Mouse (Mus musculus) embryonic fibroblast, embryonic 13.5 days (primary cell): ENCODE measurements around the gene Lypd5. TPM values are rescaled to one million over a fixed set of nuclear protein-coding genes. Genes with fewer than 3 reads are reported as not detected.
A peak's percentile ranks its signal among the peaks of the same experiment; 100 is the strongest.
"Not testable (repeated sequence)": the region's sequence is repeated elsewhere in the genome, so short reads cannot be mapped to it uniquely, and the experiment has no call there.

Source experiments
- H3K27ac ChIP-seq: 2 replicates; pipeline ENCODE4 v1.5.1; 2012; ENCODE audit warnings: low read length, control low read depth, inconsistent platforms; ENCODE audit not compliant: insufficient read depth
- H3K4me1 ChIP-seq: 2 replicates; pipeline ENCODE4 v1.6.1; 2011; ENCODE audit warnings: low read length; ENCODE audit not compliant: control insufficient read depth, insufficient read depth
- H3K4me3 ChIP-seq: 2 replicates; pipeline ENCODE4 v1.5.1; 2011; ENCODE audit warnings: mild to moderate bottlenecking, control low read depth, low read length; ENCODE audit not compliant: insufficient read depth
- CTCF ChIP-seq: IDR thresholded peaks from 2 replicates; pipeline ENCODE4 v1.5.1; 2011; ENCODE audit warnings: mild to moderate bottlenecking, control low read depth, low read length, moderate library complexity, borderline replicate concordance; ENCODE audit not compliant: insufficient read depth
- POLR2A ChIP-seq: IDR thresholded peaks from 2 replicates; pipeline ENCODE4 v1.6.1; 2011; ENCODE audit warnings: low read depth, mild to moderate bottlenecking, control low read depth, low read length, moderate library complexity
- polyA plus RNA-seq: library from polyadenylated mRNA; stranded (reverse); fragments of >200 nt; gene quantifications from 2 replicates; pipeline ENCODE4 v1.2.4, GENCODE M21; 2011; ENCODE audit warnings: low read depth; ENCODE audit not compliant: missing spikeins, insufficient read length

Gene Lypd5
- polyA plus RNA-seq, 1 experiment = not detected

DNA sequence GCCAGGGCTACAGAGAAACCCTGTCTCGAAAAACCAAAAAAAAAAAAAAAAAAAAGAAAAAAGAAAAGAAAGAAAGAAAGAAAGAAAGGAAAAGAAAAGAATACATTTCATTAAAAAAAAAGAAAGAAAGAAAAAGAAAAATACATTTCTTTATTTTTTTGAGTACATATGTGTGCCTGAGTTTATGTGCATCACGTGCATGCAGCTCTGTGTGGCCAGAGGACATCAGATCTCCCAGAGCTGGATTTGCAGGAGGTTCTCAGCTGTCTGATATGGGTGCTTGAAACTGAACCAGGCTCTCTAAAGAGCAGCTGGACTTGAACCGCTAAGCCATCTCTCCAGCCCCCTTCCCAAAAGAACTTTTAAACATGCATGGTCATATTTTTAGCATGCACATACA lies 45.1 kb downstream of the Lypd5 start:
- Histone ChIP-seq H3K27ac (peak overlapping the region; percentile 43), H3K4me1 (peaks cover 6% of the 10 kb centered on the region), H3K4me3 (no peak overlapping the region)
- TF ChIP-seq POLR2A = no peak

DNA sequence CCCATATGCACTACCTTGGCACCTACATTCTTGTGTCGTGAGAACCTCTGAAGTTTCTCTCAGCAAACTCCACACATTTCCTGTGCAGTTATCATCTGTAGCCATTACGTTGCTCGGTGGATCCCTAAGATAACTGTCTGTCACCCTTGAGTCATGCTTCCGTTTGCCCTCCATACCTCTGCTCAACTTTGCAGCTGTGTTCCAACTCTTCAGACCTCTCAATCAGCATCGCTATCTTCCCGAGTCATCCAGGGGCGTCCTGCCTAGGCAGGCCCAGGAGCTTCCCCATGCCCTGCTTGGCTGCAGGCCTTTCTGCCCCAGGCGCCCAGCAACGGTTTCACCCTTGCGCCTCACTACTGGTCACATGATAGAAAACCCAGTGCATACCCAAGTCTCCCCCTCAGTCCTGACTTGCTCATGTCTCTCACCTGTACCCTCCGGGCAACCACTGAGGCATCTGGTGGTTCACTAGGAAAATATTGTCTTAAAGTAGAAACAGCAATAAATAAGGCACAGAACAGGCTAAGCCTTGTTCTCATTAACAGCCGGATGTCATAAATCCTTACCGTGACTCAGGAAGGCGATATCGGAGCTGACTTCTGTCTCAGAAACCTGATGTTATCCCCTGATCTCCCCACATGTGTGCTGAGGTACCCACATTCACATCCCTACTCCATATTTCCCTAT lies 45.6 kb downstream of the Lypd5 start:
- 0 out of 2 replicates have a peak, but pooled peaks have one; percentile 16 for TF ChIP-seq POLR2A
- no peak for TF ChIP-seq CTCF
- Histone ChIP-seq H3K4me1 (peaks cover 2% of the 10 kb centered on the region; the same call in 1 of the 2 replicates), H3K4me3 (no peak overlapping the region), H3K27ac (peak overlapping the region; percentile 43)

DNA sequence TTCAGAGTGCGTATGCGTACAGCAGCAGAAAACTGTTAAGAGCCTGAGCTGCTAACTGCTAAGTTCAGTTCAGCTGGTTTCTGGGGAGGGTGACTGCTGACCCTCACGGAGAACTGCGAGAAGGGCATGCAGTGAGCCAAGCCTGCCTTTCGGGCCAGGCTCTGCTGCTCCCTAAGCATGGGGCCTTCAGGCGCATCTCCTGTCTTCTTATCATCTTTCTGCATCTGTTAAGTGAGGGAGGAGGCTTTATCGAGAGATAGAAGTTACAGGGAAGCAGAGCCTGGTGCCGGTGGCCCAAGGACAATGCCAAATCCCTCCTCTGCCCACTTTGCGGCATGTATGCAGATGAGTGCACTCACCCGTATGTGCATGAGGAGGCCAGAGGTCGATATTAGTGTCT lies 47.8 kb downstream of the Lypd5 start:
- TF ChIP-seq CTCF = no peak
- no peak for TF ChIP-seq POLR2A
- Histone ChIP-seq H3K4me3 (no peak overlapping the region), H3K27ac (no peak overlapping the region), H3K4me1 (0 out of 2 replicates have a peak, but pooled peaks cover 3% of the 10 kb centered on the region)

DNA sequence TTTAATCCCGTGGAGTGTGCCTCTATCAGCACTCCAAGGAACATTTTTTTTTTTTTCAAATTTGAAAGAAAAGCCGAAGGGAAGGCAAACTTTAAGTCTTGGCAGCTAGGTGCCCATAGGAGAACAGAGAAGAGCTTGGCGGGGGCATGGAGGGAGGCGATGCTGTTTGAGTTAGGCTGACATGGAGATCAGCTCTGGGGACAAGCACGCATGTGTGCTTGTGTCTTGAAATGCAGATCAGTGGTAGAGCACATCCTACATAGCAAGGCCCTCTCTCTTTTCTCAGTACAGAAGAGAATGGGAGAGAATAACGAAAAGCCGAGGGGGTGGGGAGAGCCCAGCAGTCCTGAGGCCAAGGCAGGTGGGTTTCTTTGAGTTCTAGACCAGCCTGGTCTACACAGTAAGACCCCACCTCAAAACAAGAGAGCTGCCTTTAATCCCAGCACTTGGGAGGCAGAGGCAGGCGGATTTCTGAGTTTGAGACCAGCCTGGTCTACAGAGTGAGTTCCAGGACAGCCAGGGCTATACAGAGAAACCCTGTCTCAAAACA lies 49.4 kb downstream of the Lypd5 start:
- H3K4me3 ChIP-seq = no peak overlapping the region
- H3K27ac ChIP-seq = no peak overlapping the region
- 0 out of 2 replicates have a peak, but pooled peaks cover 3% of the 10 kb centered on the region for H3K4me1 ChIP-seq
- no peak for TF ChIP-seq POLR2A
- TF ChIP-seq CTCF = no peak

DNA sequence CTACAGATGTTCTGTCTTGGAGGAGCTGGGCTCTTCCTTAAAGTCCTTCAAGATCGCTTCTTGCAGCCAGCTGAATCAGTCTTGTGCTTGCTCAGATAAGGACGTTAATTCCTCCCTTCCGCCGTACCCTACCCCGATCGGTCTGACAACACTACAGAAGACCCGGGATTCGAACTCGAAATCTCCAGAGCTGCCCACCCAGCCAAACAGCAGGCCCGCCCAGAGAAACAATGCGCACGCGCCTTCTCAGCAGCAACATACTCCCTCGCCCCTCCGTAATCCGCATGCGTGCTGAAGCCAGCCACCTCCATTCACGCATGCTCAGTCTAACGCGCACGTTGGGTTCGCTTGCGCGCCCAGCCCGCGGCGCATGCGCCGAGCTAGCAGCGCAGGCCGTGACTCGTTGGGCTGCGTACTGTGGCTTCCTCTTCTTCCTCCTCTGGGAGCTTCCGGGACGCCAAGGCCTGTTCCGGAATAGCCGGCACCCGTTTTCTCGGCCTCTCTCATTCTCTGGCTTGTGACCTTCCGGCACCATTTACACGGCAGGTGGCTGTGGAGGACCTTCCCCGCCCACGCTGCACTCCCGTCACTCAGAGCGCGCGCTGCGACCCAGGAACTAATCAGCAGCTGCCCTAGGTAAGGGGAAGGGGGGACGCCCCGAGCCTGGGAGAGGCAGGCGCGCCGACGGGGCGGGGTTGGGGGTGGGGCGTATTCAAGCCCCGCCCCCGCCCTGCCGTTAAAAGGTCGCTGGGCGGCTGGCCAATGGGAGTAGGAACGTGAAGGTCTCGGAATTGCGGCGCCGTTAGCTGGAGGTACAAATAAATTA lies 50.5 kb downstream of the Lypd5 start, which contains the start of gene Smg9:
TSS of gene Smg9 (plus strand) at position 364 of the 826 bp plus-strand sequence.
- TF ChIP-seq POLR2A = peak; percentile 54
- TF ChIP-seq CTCF = no peak
- Histone ChIP-seq H3K4me3 (peak within 1 kb of the TSS; percentile 64), H3K4me1 (0 out of 2 replicates have a peak, but pooled peaks cover 3% of the 10 kb centered on the region), H3K27ac (peak within 1 kb of the TSS; percentile 77)

DNA sequence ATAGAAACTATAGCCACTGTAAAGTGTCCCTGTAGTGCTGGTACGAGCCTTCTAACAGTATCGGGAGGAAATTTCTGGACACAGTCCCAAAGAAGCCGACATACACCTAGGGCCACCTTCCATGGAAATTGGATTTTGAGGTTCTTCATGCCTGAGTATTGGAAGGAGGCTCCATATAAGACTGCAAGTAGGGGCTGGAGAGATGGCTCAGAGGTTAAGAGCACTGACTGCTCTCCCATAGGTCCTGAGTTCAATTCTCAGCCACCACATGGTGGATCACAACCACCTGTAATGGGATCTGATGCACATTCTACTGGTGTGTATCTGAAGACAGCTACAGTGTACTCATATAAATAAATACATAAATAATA lies 51.1 kb downstream of the Lypd5 start:
- Histone ChIP-seq H3K27ac (peak overlapping the region; percentile 51), H3K4me1 (0 out of 2 replicates have a peak, but pooled peaks cover 3% of the 10 kb centered on the region), H3K4me3 (peak overlapping the region; percentile 64)
- TF ChIP-seq POLR2A = no peak
- no peak for TF ChIP-seq CTCF

DNA sequence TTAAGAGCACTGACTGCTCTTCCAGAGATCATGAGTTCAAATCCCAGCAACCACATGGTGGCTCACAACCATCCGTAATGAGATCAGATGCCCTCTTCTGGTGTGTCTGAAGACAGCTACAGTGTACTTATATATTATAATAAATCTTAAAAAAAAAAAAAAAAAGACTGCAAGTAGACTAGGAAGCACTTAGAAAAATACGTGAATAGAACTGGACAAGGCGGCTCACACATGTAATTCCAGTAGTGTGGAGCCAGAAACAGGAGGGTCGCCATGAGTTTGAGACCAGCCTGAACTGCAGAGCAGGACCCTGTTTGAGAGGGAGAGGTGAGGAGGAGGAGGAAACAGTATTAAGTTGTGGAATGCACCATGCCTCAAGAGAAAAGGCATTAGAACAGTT lies 51.5 kb downstream of the Lypd5 start:
- H3K4me1 ChIP-seq, H3K4me3 ChIP-seq, H3K27ac ChIP-seq: not testable (repeated sequence)

DNA sequence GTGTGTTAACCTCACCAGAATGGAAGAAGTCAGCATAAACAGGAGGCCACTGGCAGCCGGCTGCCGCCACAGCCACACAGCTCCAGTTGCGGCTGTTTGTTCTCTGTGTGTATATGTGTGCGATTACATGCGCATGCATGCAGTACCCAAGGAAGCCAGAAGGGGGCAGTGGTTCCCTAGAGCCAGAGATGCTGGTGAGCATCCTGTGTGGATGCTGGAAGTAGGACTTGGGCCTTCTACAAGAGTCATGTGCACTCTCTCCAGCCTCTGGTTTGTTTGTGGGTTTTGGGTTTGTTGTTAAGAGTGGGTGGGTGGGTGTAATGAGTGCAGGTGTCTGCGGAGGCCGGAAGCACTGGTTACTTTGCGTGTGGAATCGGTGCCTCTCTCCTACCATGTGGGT lies 53.9 kb downstream of the Lypd5 start:
- TF ChIP-seq POLR2A (no peak), CTCF (0 out of 2 replicates have a peak, but pooled peaks have one; percentile 25)
- H3K4me1 ChIP-seq = 0 out of 2 replicates have a peak, but pooled peaks cover 3% of the 10 kb centered on the region
- no peak overlapping the region for H3K27ac ChIP-seq
- H3K4me3 ChIP-seq = no peak overlapping the region

Other genes with a start within 250 kb of the Lypd5 start
- gene Zfp112, start 236.9 kb upstream of the Lypd5 start, polyA plus RNA-seq = 2.8 and 3.3 TPM in 2 replicates
- 5.8 and 6.0 TPM in 2 replicates for gene Zfp235, start 215.0 kb upstream of the Lypd5 start, polyA plus RNA-seq
- gene Zfp114, start 174.1 kb upstream of the Lypd5 start, polyA plus RNA-seq = 1.0 and 2.5 TPM in 2 replicates
- gene Zfp111, start 137.8 kb upstream of the Lypd5 start, polyA plus RNA-seq = 12.4 and 14.0 TPM in 2 replicates
- gene Zfp109, start 111.6 kb upstream of the Lypd5 start, polyA plus RNA-seq = 3.6 and 3.7 TPM in 2 replicates
- gene Zfp108, start 94.4 kb upstream of the Lypd5 start, polyA plus RNA-seq = 2.8 and 3.0 TPM in 2 replicates
- gene Zfp93, start 78.8 kb upstream of the Lypd5 start, polyA plus RNA-seq = 6.5 and 13.4 TPM in 2 replicates
- gene Zfp61, start 48.0 kb upstream of the Lypd5 start, polyA plus RNA-seq = 11.7 and 14.8 TPM in 2 replicates
- gene Zfp94, start 32.5 kb upstream of the Lypd5 start, polyA plus RNA-seq = 3.8 and 4.4 TPM in 2 replicates
- not detected in 2 replicates for gene Tescl, start 15.3 kb upstream of the Lypd5 start, polyA plus RNA-seq
- 1.9 and 3.4 TPM in 2 replicates for gene Kcnn4, start 21.1 kb downstream of the Lypd5 start, polyA plus RNA-seq
- gene Smg9, start 50.4 kb downstream of the Lypd5 start, polyA plus RNA-seq = 14.8 and 18.1 TPM in 2 replicates
- gene Irgc1, start 103.1 kb downstream of the Lypd5 start, polyA plus RNA-seq = not detected in 2 replicates
- gene Plaur, start 113.3 kb downstream of the Lypd5 start, polyA plus RNA-seq = 35.2 and 70.2 TPM in 2 replicates
- gene Cadm4, start 132.8 kb downstream of the Lypd5 start, polyA plus RNA-seq = 1.2 and 3.3 TPM in 2 replicates
- gene Zfp428, start 157.8 kb downstream of the Lypd5 start, polyA plus RNA-seq = 5.6 and 8.9 TPM in 2 replicates
- gene AC161166.1, start 163.3 kb downstream of the Lypd5 start, polyA plus RNA-seq = not detected in 2 replicates
- 17.6 and 21.7 TPM in 2 replicates for gene Irgq, start 181.5 kb downstream of the Lypd5 start, polyA plus RNA-seq
- not detected in 2 replicates for gene Pinlyp, start 196.9 kb downstream of the Lypd5 start, polyA plus RNA-seq
- gene Xrcc1, start 197.1 kb downstream of the Lypd5 start, polyA plus RNA-seq = 33.3 and 41.3 TPM in 2 replicates
- gene Ethe1, start 238.3 kb downstream of the Lypd5 start, polyA plus RNA-seq = 11.3 and 16.2 TPM in 2 replicates
- gene Zfp575, start 238.4 kb downstream of the Lypd5 start, polyA plus RNA-seq = 2.3 and 2.6 TPM in 2 replicates